Mouse (Mus musculus) testis, adult 2 months (tissue): Measurements from ENCODE around the gene Arhgap25. TPM values are rescaled to one million over a fixed set of nuclear protein-coding genes. Genes with fewer than 3 reads are reported as not detected.
"Not testable (repeated sequence)": the region's sequence is repeated elsewhere in the genome, so short reads cannot be mapped to it uniquely, and the experiment has no call there.

Experiments
- H3K27ac ChIP-seq: fragments of 200-500 bp; 2 replicates; pipeline ENCODE4 v1.5.1; 2012; ENCODE audit warnings: low read depth, low read length; ENCODE audit not compliant: control insufficient read depth, insufficient read depth
- H3K27me3 ChIP-seq: fragments of 200-500 bp; 2 replicates; pipeline ENCODE4 v1.6.1; 2012; ENCODE audit warnings: mild to moderate bottlenecking, low read length, moderate library complexity; ENCODE audit not compliant: control insufficient read depth, insufficient read depth
- H3K36me3 ChIP-seq: fragments of 200-500 bp; 2 replicates; pipeline ENCODE4 v1.6.1; 2012; ENCODE audit warnings: mild to moderate bottlenecking, low read length; ENCODE audit not compliant: control insufficient read depth, insufficient read depth
- H3K4me1 ChIP-seq: fragments of 200-500 bp; 2 replicates; pipeline ENCODE4 v1.6.1; 2012; ENCODE audit warnings: low read length; ENCODE audit not compliant: control insufficient read depth, insufficient read depth
- H3K4me3 ChIP-seq: fragments of 200-500 bp; 2 replicates; pipeline ENCODE4 v1.5.1; 2012; ENCODE audit warnings: low read depth, mild to moderate bottlenecking, low read length, moderate library complexity, mixed read lengths; ENCODE audit not compliant: control insufficient read depth
- CTCF ChIP-seq: fragments of 200-500 bp; IDR thresholded peaks from 2 replicates; pipeline ENCODE4 v1.5.1; 2012; ENCODE audit warnings: low read depth, mild to moderate bottlenecking, inconsistent platforms, low read length, moderate library complexity; ENCODE audit not compliant: control insufficient read depth, insufficient read depth, insufficient replicate concordance
- POLR2A ChIP-seq: fragments of 200-500 bp; IDR thresholded peaks from 2 replicates; pipeline ENCODE4 v1.6.1; 2012; ENCODE audit warnings: low read depth, mild to moderate bottlenecking, inconsistent platforms, low read length, moderate library complexity; ENCODE audit not compliant: control insufficient read depth
- polyA plus RNA-seq: library from polyadenylated mRNA; depleted of rRNA; stranded (reverse); fragments of >200 nt; gene quantifications from 2 replicates; pipeline ENCODE4 v1.2.3, GENCODE M21; 2012

Gene Arhgap25
- polyA plus RNA-seq, 1 experiment: 0.14 TPM

DNA sequence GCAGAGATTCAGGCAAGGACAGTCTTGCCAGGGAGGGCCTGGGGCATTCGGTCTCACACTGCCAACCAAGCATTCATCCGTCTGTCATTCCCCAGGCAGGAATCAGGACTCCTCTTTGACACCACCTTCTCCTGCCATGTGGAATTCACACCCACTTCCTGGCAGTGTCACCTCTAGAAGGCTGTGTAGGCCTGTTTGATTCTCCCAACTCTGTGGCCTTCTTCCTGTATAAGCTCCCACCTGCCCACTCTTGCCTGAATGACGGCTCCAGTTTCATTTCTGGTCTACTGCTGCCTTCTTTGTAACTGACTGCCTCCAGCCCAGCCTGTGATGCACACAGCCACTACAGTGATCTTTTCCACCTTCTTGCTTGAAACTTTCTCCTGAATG is 49.2 kb downstream of the Arhgap25 start:
- Histone ChIP-seq H3K4me3 (no peak overlapping the region), H3K4me1 (no peaks in the 10 kb centered on the region), H3K27me3 (no peaks in the 10 kb centered on the region), H3K36me3 (no peaks in the 10 kb centered on the region), H3K27ac (no peak overlapping the region)
- TF ChIP-seq POLR2A: no peak
- TF ChIP-seq CTCF: no peak

GRCm38 (mm10) chr6:87483224-87483899 is 49.7 kb downstream of the Arhgap25 start:
- no peak overlapping the region for H3K4me3 ChIP-seq
- H3K27ac ChIP-seq: no peak overlapping the region
- no peaks in the 10 kb centered on the region for H3K27me3 ChIP-seq
- H3K4me1 ChIP-seq: no peaks in the 10 kb centered on the region
- TF ChIP-seq POLR2A (no peak), CTCF (no peak)
- no peaks in the 10 kb centered on the region for H3K36me3 ChIP-seq

DNA sequence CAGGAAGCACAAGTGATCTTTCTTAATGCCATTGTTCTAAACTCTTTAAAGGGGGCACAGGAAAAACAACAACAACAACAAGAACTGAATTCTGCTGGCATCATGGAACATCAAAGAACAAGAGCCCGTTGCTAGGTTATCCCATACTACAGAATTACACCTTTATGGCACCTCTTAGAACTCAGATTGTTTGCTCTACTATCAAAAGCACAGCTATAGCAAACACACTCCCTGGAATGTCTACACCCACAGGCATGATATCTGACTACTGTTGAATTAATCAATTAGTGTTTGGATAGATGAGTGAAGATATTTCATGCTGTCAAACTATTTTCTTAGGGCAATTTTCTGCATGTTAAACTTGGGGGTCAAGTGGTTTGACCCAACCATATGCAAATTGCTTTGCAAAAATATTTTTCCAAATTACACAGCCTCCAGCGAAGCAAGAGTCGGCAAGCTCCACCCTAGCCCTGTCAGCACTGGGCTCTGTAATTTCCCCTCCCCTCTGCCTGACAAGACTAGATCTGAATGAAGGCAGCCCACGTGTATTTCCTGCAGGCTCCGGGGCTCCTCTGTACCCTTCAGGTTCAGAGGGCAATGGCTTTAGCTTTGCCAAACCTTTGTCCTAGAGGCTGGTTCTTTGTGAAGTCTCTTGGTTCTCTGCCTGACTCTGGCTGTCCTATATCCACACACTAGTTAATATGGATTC is 53.6 kb downstream of the Arhgap25 start:
- Histone ChIP-seq H3K27me3 (no peaks in the 10 kb centered on the region), H3K27ac (no peak overlapping the region), H3K36me3 (no peaks in the 10 kb centered on the region), H3K4me1 (no peaks in the 10 kb centered on the region), H3K4me3 (no peak overlapping the region)
- TF ChIP-seq CTCF (no peak), POLR2A (no peak)

DNA sequence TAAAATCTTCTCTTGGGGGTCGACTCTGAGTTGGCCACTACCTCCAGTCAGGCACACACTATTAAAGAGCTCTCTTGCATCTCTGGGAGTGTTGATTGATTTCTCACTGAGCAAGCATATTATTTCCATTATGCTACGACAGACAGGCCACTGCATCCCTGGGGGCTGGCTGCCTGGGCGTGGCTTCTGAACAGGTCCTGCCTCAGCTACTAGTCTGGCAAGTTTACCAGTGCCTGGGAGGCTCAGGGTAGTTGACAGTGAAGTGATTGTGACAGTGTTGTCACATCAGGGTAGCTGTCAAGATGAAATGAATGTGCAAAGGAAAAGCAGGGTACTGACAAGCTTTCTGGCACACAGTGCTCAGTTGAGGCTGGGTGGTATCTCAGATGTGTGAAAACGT is 54.2 kb downstream of the Arhgap25 start:
- H3K4me3 ChIP-seq: no peak overlapping the region
- TF ChIP-seq POLR2A: no peak
- TF ChIP-seq CTCF: no peak
- H3K36me3 ChIP-seq: no peaks in the 10 kb centered on the region
- H3K4me1 ChIP-seq: no peaks in the 10 kb centered on the region
- H3K27ac ChIP-seq: no peak overlapping the region
- no peaks in the 10 kb centered on the region for H3K27me3 ChIP-seq

DNA sequence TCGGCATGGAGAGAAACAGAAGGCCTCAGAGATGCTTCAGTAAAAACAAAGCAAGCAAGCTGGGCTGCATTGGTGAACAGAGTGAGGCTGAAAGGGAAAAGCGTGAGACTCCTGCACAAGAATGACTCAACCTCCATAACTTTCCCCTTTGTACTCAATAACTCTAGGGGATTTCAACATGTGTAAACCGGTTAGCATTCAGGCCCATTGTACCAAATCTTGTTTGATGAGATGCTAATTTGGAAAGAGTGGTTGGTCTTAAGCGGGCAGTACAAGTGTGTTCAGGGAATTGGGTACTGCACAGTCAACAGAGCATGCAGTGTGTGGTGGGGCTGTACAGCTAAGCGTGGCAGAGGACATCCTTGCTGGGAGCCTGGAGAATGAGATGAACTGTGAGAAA is 57.8 kb downstream of the Arhgap25 start:
- Histone ChIP-seq H3K27ac (no peak overlapping the region), H3K4me3 (no peak overlapping the region), H3K36me3 (no peaks in the 10 kb centered on the region), H3K4me1 (no peaks in the 10 kb centered on the region), H3K27me3 (no peaks in the 10 kb centered on the region)
- no peak for TF ChIP-seq POLR2A
- no peak for TF ChIP-seq CTCF

- not testable (repeated sequence) for H3K27ac ChIP-seq, H3K4me1 ChIP-seq, H3K36me3 ChIP-seq, H3K4me3 ChIP-seq, H3K27me3 ChIP-seq
These were observed 63.0 kb downstream of the Arhgap25 start for GRCm38 (mm10) chr6:87470098-87470497.

- no peaks in the 10 kb centered on the region for H3K27me3 ChIP-seq
- no peak overlapping the region for H3K4me3 ChIP-seq
- TF ChIP-seq POLR2A (no peak), CTCF (no peak)
- no peak overlapping the region for H3K27ac ChIP-seq
- peaks cover 3% of the 10 kb centered on the region; the same call in 1 of the 2 replicates for H3K4me1 ChIP-seq
- no peaks in the 10 kb centered on the region for H3K36me3 ChIP-seq
These were observed 64.7 kb downstream of the Arhgap25 start for GRCm38 (mm10) chr6:87468372-87468771.
